Mouse (Mus musculus): Measurements from ENCODE around the gene Nucb1.

DNA sequence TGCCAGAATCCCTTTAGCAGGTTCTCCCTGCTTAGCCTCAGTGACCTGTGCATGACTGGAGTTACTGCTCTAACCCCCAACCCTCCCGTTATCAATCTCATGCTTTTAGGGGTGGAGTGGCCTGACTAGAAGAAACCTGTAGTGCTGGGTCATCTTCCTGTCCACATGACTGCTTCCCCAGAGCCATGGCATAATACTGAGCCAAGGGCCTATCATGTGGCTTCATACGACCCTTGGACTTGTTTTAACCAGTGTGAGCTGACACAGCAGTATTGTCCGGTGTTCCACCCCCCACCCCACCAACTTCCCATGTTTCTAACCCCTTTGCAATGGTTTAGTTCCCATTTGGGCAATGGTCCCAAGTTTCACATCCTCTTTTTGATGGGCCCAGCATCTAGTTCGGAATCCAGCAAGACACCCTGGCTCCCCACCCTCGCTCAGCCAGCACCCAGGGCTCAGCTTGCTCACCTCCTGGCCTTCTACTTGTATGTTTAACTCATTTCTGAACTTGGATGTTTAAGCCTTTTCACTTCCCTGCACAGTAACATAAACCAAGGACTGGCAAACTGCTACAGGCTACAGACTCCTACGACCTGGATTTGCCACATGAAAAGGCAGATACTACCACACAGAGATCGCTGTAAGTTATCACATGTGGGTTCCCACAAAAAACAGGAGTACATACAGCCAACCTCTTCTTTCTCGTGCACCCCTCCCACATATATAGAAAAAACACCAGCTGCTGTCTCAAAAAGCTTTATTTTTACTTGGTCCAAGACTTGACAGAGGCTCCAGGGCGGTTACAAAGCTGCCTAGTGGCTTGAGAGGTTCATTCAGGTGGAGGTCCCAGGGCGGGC, 52.8 kb downstream of the Nucb1 start:
- TF ChIP-seq CTCF (IDR thresholded peaks at IDR 0.05; ENCODE audit: low read depth) = no peak
- TF ChIP-seq EP300 (optimal IDR thresholded peaks at IDR 0.05) = no peak

Measured in stomach, postnatal 0 days (tissue).